Mouse (Mus musculus) forebrain, embryonic 14.5 days (tissue): ENCODE measurements around the gene Mthfsd. TPM values are rescaled to one million over a fixed set of nuclear protein-coding genes. Genes with fewer than 3 reads are reported as not detected.

Source experiments
- ATAC-seq: fragments of 200-750 bp; cut with Nextera tagmentation; 2 replicates; pipeline ENCODE4 v1.8.0; 2017; ENCODE audit warnings: mild to moderate bottlenecking, moderate library complexity
- DNase-seq: peaks from one replicate; pipeline ENCODE4 v3.0.0-alpha.2; 2015; ENCODE audit warnings: low spot score
- H3K27ac ChIP-seq: fragments of 300-500 bp; sonication (generic); 2 replicates; pipeline ENCODE4 v1.5.1; 2014; ENCODE audit warnings: low read depth, mild to moderate bottlenecking, control low read depth, low read length, moderate library complexity
- H3K27me3 ChIP-seq: fragments of 300-500 bp; sonication (generic); replicated peaks from 2 replicates; pipeline ENCODE4 v1.6.1; 2014; ENCODE audit warnings: low read length, control low read depth, mixed read lengths; ENCODE audit not compliant: control insufficient read depth, insufficient read depth
- H3K36me3 ChIP-seq: fragments of 300-500 bp; sonication (generic); 2 replicates; pipeline ENCODE4 v1.6.1; 2014; ENCODE audit warnings: low read length, control low read depth; ENCODE audit not compliant: control insufficient read depth, insufficient read depth
- H3K4me1 ChIP-seq: fragments of 300-500 bp; sonication (generic); 2 replicates; pipeline ENCODE4 v1.6.1; 2014; ENCODE audit warnings: antibody characterized with exemption, low read length, control low read depth; ENCODE audit not compliant: control insufficient read depth, insufficient read depth
- H3K4me2 ChIP-seq: fragments of 300-500 bp; sonication (generic); 2 replicates; pipeline ENCODE4 v1.6.1; 2014; ENCODE audit warnings: mild to moderate bottlenecking, control low read depth, low read length
- H3K4me3 ChIP-seq: fragments of 300-500 bp; sonication (generic); 2 replicates; pipeline ENCODE4 v1.5.1; 2014; ENCODE audit warnings: low read depth, low read length, control low read depth
- H3K9ac ChIP-seq: fragments of 300-500 bp; sonication (generic); 2 replicates; pipeline ENCODE4 v1.6.1; 2014; ENCODE audit warnings: mild to moderate bottlenecking, low read length, control low read depth, moderate library complexity
- H3K9me3 ChIP-seq: fragments of 300-500 bp; sonication (generic); replicated peaks from 2 replicates; pipeline ENCODE4 v1.6.1; 2016; ENCODE audit warnings: low read length, control low read depth, mixed read lengths; ENCODE audit not compliant: control insufficient read depth
- WGBS: fragments of 180-500 bp; shearing (Covaris S2); extraction: QIAGEN DNeasy Blood & Tissue Kit; methylation state at CpG from one replicate; pipeline ENCODE4 v1.1.7; 2014; 5-methylcytosine and 5-hydroxymethylcytosine counted together
- polyA plus RNA-seq: library from polyadenylated mRNA; unstranded; fragments of >200 nt; fragmentation: Nextera tagmentation; extraction: Ambion mirVana; gene quantifications from 2 replicates; pipeline ENCODE4 v1.2.1, GENCODE M21; 2014

Gene Mthfsd
- polyA plus RNA-seq, 1 experiment from 2014 or later = 47.6 TPM

- DNase-seq = no peak
Observed at GRCm38 (mm10) chr8:121086004-121086900, 21.9 kb downstream of the Mthfsd start.

GRCm38 (mm10) chr8:121085561-121085960, 22.6 kb downstream of the Mthfsd start:
- Histone ChIP-seq H3K27me3 (peaks cover 99% of the 10 kb centered on the region), H3K4me3 (no peak overlapping the region), H3K36me3 (no peaks in the 10 kb centered on the region), H3K4me1 (peaks cover 6% of the 10 kb centered on the region), H3K9ac (no peak overlapping the region), H3K27ac (no peak overlapping the region), H3K4me2 (no peak overlapping the region), H3K9me3 (no peaks in the 10 kb centered on the region)
- no peak for ATAC-seq
- WGBS = 14% methylated on average over 3 of the region's 3 CpGs
- DNase-seq = no peak

More at GRCm38 (mm10) chr8:121086004-121086900, 21.9 kb downstream of the Mthfsd start:
- 6% methylated on average over 19 of the region's 19 CpGs for WGBS
- ATAC-seq = no peak
- H3K9me3 ChIP-seq = no peaks in the 10 kb centered on the region
- H3K27ac ChIP-seq = no peak overlapping the region
- H3K9ac ChIP-seq = no peak overlapping the region
- no peak overlapping the region for H3K4me2 ChIP-seq
- H3K4me3 ChIP-seq = no peak overlapping the region
- H3K36me3 ChIP-seq = no peaks in the 10 kb centered on the region
- H3K27me3 ChIP-seq = peaks cover 99% of the 10 kb centered on the region
- H3K4me1 ChIP-seq = peaks cover 6% of the 10 kb centered on the region

GRCm38 (mm10) chr8:121085011-121085410, 23.2 kb downstream of the Mthfsd start:
- WGBS = 1% methylated on average over 30 of the region's 30 CpGs
- Histone ChIP-seq H3K27me3 (peaks cover 99% of the 10 kb centered on the region), H3K9ac (no peak overlapping the region), H3K4me2 (peak overlapping the region; percentile 61), H3K9me3 (no peaks in the 10 kb centered on the region), H3K27ac (no peak overlapping the region), H3K36me3 (no peaks in the 10 kb centered on the region), H3K4me1 (peaks cover 6% of the 10 kb centered on the region), H3K4me3 (peak overlapping the region; percentile 32; the same call in 1 of the 2 replicates)
- no peak for ATAC-seq
- DNase-seq = no peak

- ATAC-seq (no peak), DNase-seq (no peak)
- Histone ChIP-seq H3K4me1 (peaks cover 6% of the 10 kb centered on the region), H3K36me3 (no peaks in the 10 kb centered on the region), H3K27ac (no peak within 1 kb of the TSS), H3K4me3 (peak within 1 kb of the TSS; percentile 32), H3K9me3 (no peaks in the 10 kb centered on the region), H3K9ac (0 out of 2 replicates have a peak within 1 kb of the TSS, but pooled peaks have one; percentile 13), H3K4me2 (peak within 1 kb of the TSS; percentile 61), H3K27me3 (peaks cover 99% of the 10 kb centered on the region)
- under 1% methylated on average over 51 of the region's 83 CpGs for WGBS
Observed at GRCm38 (mm10) chr8:121084210-121084951, 23.8 kb downstream of the Mthfsd start, which contains the start of gene Foxf1. Gene Foxf1 (plus strand): TSS chr8:121084386.

- Histone ChIP-seq H3K36me3 (no peaks in the 10 kb centered on the region), H3K9me3 (no peaks in the 10 kb centered on the region), H3K27me3 (peaks cover 99% of the 10 kb centered on the region), H3K27ac (no peak overlapping the region), H3K9ac (0 out of 2 replicates have a peak overlapping the region, but pooled peaks have one; percentile 13), H3K4me3 (peak overlapping the region; percentile 32), H3K4me1 (peaks cover 6% of the 10 kb centered on the region), H3K4me2 (peak overlapping the region; percentile 61)
- ATAC-seq (no peak), DNase-seq (no peak)
- WGBS = 0% methylated on average over 13 of the region's 27 CpGs
Observed at GRCm38 (mm10) chr8:121083936-121084209, 24.3 kb downstream of the Mthfsd start.

GRCm38 (mm10) chr8:121083093-121083935, 24.9 kb downstream of the Mthfsd start:
- Histone ChIP-seq H3K9ac (0 out of 2 replicates have a peak overlapping the region, but pooled peaks have one; percentile 13), H3K27me3 (peaks cover 99% of the 10 kb centered on the region), H3K4me2 (peak overlapping the region; percentile 61), H3K36me3 (no peaks in the 10 kb centered on the region), H3K4me3 (peak overlapping the region; percentile 32), H3K4me1 (peaks cover 6% of the 10 kb centered on the region), H3K27ac (no peak overlapping the region), H3K9me3 (no peaks in the 10 kb centered on the region)
- peak; percentile 42; the same call in 1 of the 2 replicates for ATAC-seq
- no peak for DNase-seq
- under 1% methylated on average over 88 of the region's 89 CpGs for WGBS

- Histone ChIP-seq H3K9ac (no peak overlapping the region), H3K27ac (no peak overlapping the region), H3K9me3 (no peaks in the 10 kb centered on the region), H3K4me1 (peaks cover 6% of the 10 kb centered on the region), H3K4me2 (peak overlapping the region; percentile 61), H3K4me3 (peak overlapping the region; percentile 32), H3K36me3 (no peaks in the 10 kb centered on the region), H3K27me3 (peaks cover 99% of the 10 kb centered on the region)
- no peak for ATAC-seq
- no peak for DNase-seq
- under 1% methylated on average over 57 of the region's 57 CpGs for WGBS
Observed at GRCm38 (mm10) chr8:121082218-121083092, 25.7 kb downstream of the Mthfsd start.

DNA sequence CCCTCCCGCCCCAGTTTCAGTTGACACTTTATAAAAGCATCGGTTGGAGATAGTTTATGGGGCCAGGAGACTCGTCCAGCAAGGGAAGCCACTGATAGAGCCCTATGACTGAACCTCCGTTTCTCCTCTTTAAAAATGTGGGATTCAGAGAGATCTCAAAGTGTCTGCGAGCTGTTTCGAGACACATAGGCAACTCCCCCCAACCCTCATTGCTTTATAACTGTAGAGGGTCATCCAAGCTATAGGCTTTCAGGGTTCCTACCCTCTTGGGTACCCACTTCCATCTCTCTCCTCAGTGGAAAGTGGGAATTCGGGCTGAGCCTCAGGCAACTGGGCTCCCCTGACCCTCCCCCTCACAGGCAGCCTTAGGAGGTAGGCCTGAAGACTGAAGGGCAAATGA, 26.8 kb downstream of the Mthfsd start:
- 0% methylated on average over 7 of the region's 7 CpGs for WGBS
- no peak for ATAC-seq
- H3K4me2 ChIP-seq = no peak overlapping the region
- H3K27ac ChIP-seq = no peak overlapping the region
- no peaks in the 10 kb centered on the region for H3K36me3 ChIP-seq
- no peak overlapping the region for H3K4me3 ChIP-seq
- peaks cover 6% of the 10 kb centered on the region for H3K4me1 ChIP-seq
- no peaks in the 10 kb centered on the region for H3K9me3 ChIP-seq
- no peak overlapping the region for H3K9ac ChIP-seq
- DNase-seq = no peak
- peaks cover 99% of the 10 kb centered on the region for H3K27me3 ChIP-seq
